Mouse (Mus musculus) bone marrow macrophage, adult 2 months (primary cell): ENCODE measurements around the gene Prkcb.

ENCODE experiments used
- CTCF ChIP-seq: IDR thresholded peaks from 2 replicates; pipeline ENCODE4 v1.5.1; 2012; ENCODE audit warnings: low read depth, mild to moderate bottlenecking, low read length, moderate library complexity
- POLR2A ChIP-seq: IDR thresholded peaks from 2 replicates; pipeline ENCODE4 v1.6.1; 2012; ENCODE audit warnings: mild to moderate bottlenecking, low read depth, low read length, borderline replicate concordance

- no peak for TF ChIP-seq CTCF
- TF ChIP-seq POLR2A = no peak
Measured at GRCm38 (mm10) chr7:122294111-122294510, 5.6 kb downstream of the Prkcb start.
